Mouse (Mus musculus) midbrain, embryonic 15.5 days (tissue): ENCODE results near the gene Abcb9. TPM values are rescaled to one million over a fixed set of nuclear protein-coding genes. Genes with fewer than 3 reads are reported as not detected.

ENCODE experiments used
- ATAC-seq: fragments of 200-750 bp; cut with Nextera tagmentation; replicated peaks from 2 replicates; pipeline ENCODE4 v1.8.0; 2017; ENCODE audit warnings: moderate TSS enrichment
- H3K27ac ChIP-seq: fragments of 300-500 bp; sonication (generic); 2 replicates; pipeline ENCODE4 v1.5.1; 2015; ENCODE audit warnings: mild to moderate bottlenecking, inconsistent platforms
- H3K27me3 ChIP-seq: fragments of 300-500 bp; sonication (generic); replicated peaks from 2 replicates; pipeline ENCODE4 v1.6.1; 2015; ENCODE audit warnings: inconsistent platforms
- H3K36me3 ChIP-seq: fragments of 300-500 bp; sonication (generic); replicated peaks from 2 replicates; pipeline ENCODE4 v1.6.1; 2015; ENCODE audit warnings: inconsistent platforms
- H3K4me1 ChIP-seq: fragments of 300-500 bp; sonication (generic); 2 replicates; pipeline ENCODE4 v1.6.1; 2015; ENCODE audit warnings: inconsistent platforms
- H3K4me2 ChIP-seq: fragments of 300-500 bp; sonication (generic); 2 replicates; pipeline ENCODE4 v1.6.1; 2015; ENCODE audit warnings: inconsistent platforms, mild to moderate bottlenecking, moderate library complexity
- H3K4me3 ChIP-seq: fragments of 300-500 bp; sonication (generic); 2 replicates; pipeline ENCODE4 v1.5.1; 2015; ENCODE audit warnings: mild to moderate bottlenecking, inconsistent platforms
- H3K9ac ChIP-seq: fragments of 300-500 bp; sonication (generic); 2 replicates; pipeline ENCODE4 v1.6.1; 2015; ENCODE audit warnings: mild to moderate bottlenecking, inconsistent platforms
- H3K9me3 ChIP-seq: fragments of 300-500 bp; sonication (generic); 2 replicates; pipeline ENCODE4 v1.6.1; 2016; ENCODE audit warnings: inconsistent platforms
- WGBS: fragments of 180-500 bp; shearing (Covaris S2); methylation state at CpG from one replicate; pipeline ENCODE4 v1.1.7; 2015; ENCODE audit warnings: mixed read lengths; 5-methylcytosine and 5-hydroxymethylcytosine counted together
- polyA plus RNA-seq: library from polyadenylated mRNA; unstranded; fragments of >200 nt; fragmentation: Nextera tagmentation; extraction: Ambion mirVana; gene quantifications from 2 replicates; pipeline ENCODE4 v1.2.1, GENCODE M21; 2015

Gene Abcb9
- polyA plus RNA-seq, 1 experiment from 2014 or later = 16.0 TPM

DNA sequence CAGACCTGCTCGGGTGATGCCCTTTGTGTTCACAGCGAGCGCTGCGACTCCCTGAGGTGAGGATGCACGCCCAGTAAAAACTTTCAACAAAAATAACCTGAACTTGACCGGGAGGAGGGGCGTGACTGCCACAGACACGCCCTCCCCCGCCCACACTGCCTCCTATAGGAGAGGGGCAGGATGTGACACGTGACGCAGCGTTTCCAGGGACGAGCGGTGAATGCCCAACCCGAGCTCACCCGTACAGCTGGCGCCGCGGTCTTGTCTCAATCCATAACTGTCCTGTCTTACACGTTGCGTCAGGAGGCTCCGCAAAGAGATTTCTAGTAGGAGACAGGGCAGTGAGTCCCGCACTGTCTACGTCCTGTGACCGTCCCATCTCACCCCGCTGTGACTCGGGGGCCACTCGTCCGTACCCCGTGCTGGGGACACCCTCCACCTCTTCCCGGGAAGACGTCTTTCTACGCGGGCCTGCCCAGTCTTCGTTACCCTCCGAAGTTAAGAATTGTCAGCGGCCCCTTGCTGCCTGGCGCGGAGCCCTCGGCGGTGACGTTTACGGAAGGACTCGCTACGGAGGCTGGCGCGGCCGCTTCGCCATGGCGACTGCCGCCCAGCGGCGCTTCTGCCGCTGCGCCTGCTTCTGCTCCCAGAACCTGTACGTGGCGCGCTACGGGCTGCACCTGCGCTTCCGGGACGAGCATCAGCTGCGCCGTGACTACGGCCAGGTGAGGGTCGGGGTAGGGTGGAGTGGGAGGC is 16.3 kb upstream of the Abcb9 start, which contains the start of gene Ogfod2:
Gene Ogfod2 (plus strand): TSS at position 556 of the 756 bp plus-strand sequence.
- Histone ChIP-seq H3K27me3 (no peaks in the 10 kb centered on the region), H3K4me1 (peaks cover 32% of the 10 kb centered on the region), H3K4me2 (peak within 1 kb of the TSS; percentile 80), H3K36me3 (no peaks in the 10 kb centered on the region), H3K9me3 (no peaks in the 10 kb centered on the region), H3K4me3 (peak within 1 kb of the TSS; percentile 77), H3K9ac (peak within 1 kb of the TSS; percentile 74), H3K27ac (peak within 1 kb of the TSS; percentile 94)
- WGBS = 2% methylated on average over 66 of the region's 66 CpGs
- ATAC-seq = peak; percentile 97

DNA sequence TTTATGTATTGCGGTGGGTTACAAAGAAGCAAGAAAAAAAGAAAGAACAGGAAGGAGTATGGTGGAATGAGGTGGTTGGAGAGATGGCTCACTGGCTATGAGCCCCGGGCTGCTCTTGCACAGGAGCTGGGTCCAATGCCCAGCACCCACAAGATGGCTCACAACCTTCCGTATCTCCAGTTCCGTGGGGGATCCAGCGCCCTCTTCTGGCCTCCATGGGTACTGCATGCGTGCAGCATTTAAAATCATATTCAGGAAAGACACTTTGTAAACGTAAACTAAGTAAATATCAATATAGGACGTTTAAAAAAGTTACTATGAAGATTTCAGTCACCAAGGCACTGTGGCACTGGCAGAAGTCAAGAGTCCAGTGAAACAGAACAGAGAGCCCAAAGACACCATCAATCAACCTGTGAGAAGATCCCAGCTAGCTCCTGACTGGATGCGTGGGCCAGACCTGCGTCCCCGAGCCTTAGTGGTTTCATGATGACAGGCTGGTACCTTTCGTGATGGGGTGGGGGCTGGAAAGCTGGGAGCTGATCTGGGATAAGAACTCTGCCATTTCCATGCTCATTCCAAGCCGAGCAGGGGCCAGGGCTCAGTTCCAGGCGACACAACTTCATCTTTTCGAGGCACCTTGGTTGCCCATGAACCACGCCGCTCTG is 15.6 kb upstream of the Abcb9 start:
- Histone ChIP-seq H3K9ac (peak overlapping the region; percentile 4), H3K4me1 (peaks cover 26% of the 10 kb centered on the region), H3K9me3 (no peaks in the 10 kb centered on the region), H3K27me3 (no peaks in the 10 kb centered on the region), H3K4me2 (peak overlapping the region; percentile 80), H3K27ac (peak overlapping the region; percentile 94), H3K36me3 (no peaks in the 10 kb centered on the region), H3K4me3 (peak overlapping the region; percentile 77)
- 22% methylated on average over 17 of the region's 17 CpGs for WGBS
- peak; percentile 38 for ATAC-seq

- H3K4me1 ChIP-seq = no peaks in the 10 kb centered on the region
- no peak overlapping the region for H3K4me3 ChIP-seq
- H3K9me3 ChIP-seq = no peaks in the 10 kb centered on the region
- H3K36me3 ChIP-seq = no peaks in the 10 kb centered on the region
- no peak overlapping the region for H3K27ac ChIP-seq
- no peak for ATAC-seq
- no peaks in the 10 kb centered on the region for H3K27me3 ChIP-seq
- 92% methylated on average over 9 of the region's 9 CpGs for WGBS
- no peak overlapping the region for H3K9ac ChIP-seq
- H3K4me2 ChIP-seq = no peak overlapping the region
These were observed 8.0 kb upstream of the Abcb9 start for GRCm38 (mm10) chr5:124103552-124103951.

DNA sequence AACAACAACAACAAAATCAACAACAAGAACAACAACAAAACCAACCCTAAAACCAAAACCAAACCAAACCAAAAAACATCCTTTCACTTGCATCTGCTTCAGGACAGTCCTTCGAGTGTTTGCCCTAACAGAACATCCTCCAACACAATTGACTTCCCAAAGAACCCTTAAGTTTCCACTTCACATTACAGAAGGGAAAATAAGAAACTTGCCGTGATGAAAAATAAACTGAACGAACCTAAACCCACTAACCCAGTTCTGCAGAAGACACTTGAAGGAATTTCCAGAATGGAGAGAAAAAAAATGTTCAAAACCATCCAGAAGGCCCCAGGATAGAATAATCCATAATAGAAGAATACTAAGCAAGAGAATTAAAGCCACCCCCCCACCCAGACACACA is 7.4 kb upstream of the Abcb9 start:
- no peaks in the 10 kb centered on the region for H3K36me3 ChIP-seq
- no peak overlapping the region for H3K9ac ChIP-seq
- no peak for ATAC-seq
- no peaks in the 10 kb centered on the region for H3K9me3 ChIP-seq
- no peaks in the 10 kb centered on the region for H3K27me3 ChIP-seq
- no peak overlapping the region for H3K4me3 ChIP-seq
- H3K4me2 ChIP-seq = no peak overlapping the region
- WGBS = 85% methylated on average over 3 of the region's 3 CpGs
- H3K4me1 ChIP-seq = no peaks in the 10 kb centered on the region
- H3K27ac ChIP-seq = no peak overlapping the region

- no peaks in the 10 kb centered on the region for H3K36me3 ChIP-seq
- no peaks in the 10 kb centered on the region for H3K27me3 ChIP-seq
- no peaks in the 10 kb centered on the region for H3K9me3 ChIP-seq
- no peak overlapping the region for H3K4me2 ChIP-seq
- no peak for ATAC-seq
- no peak overlapping the region for H3K4me3 ChIP-seq
- no peak overlapping the region for H3K27ac ChIP-seq
- WGBS = 78% methylated on average over 6 of the region's 6 CpGs
- H3K4me1 ChIP-seq = no peaks in the 10 kb centered on the region
- H3K9ac ChIP-seq = no peak overlapping the region
These were observed 6.7 kb upstream of the Abcb9 start for GRCm38 (mm10) chr5:124102326-124102725.

GRCm38 (mm10) chr5:124100128-124101044 is 4.8 kb upstream of the Abcb9 start:
- no peaks in the 10 kb centered on the region for H3K27me3 ChIP-seq
- no peak overlapping the region for H3K4me2 ChIP-seq
- no peaks in the 10 kb centered on the region for H3K36me3 ChIP-seq
- 92% methylated on average over 11 of the region's 11 CpGs for WGBS
- no peak for ATAC-seq
- peaks cover 4% of the 10 kb centered on the region; the same call in 1 of the 2 replicates for H3K4me1 ChIP-seq
- H3K9me3 ChIP-seq = no peaks in the 10 kb centered on the region
- no peak overlapping the region for H3K27ac ChIP-seq
- H3K9ac ChIP-seq = no peak overlapping the region
- H3K4me3 ChIP-seq = no peak overlapping the region

GRCm38 (mm10) chr5:124098923-124099322 is 3.3 kb upstream of the Abcb9 start:
- no peak overlapping the region for H3K4me3 ChIP-seq
- H3K27ac ChIP-seq = no peak overlapping the region
- H3K36me3 ChIP-seq = no peaks in the 10 kb centered on the region
- no peak overlapping the region for H3K9ac ChIP-seq
- H3K27me3 ChIP-seq = no peaks in the 10 kb centered on the region
- H3K9me3 ChIP-seq = no peaks in the 10 kb centered on the region
- H3K4me1 ChIP-seq = peaks cover 10% of the 10 kb centered on the region
- no peak overlapping the region for H3K4me2 ChIP-seq
- WGBS = 84% methylated on average over 2 of the region's 2 CpGs
- ATAC-seq = no peak

DNA sequence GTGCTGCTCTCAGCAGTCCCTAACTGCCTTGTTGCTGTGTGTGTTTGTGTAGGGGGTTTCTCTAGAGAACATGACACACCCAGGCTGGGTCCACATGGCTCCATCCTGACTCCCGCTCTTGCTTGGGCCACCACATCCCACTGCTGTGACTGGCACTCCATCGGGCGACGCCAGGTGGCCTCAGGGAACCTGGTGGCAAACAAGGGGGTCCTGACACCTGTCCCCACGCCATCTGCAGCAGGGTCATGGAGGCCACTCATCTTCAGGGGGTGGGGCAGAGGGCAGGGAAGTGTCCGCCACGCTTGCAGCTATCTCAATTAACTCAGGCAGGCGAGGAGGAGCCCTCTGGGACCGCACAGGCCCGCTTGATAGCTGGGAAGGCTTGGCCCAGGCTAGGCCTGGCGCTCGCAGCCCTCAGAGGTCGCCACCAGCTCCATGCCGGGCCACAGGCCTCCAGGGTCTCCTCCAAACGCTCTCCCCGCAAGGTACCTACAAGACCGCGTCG is 469 bp downstream of the Abcb9 start:
- ATAC-seq = peak; percentile 72
- Histone ChIP-seq H3K27me3 (no peaks in the 10 kb centered on the region), H3K4me1 (peaks cover 13% of the 10 kb centered on the region), H3K4me3 (peak overlapping the region; percentile 54), H3K9ac (peak overlapping the region; percentile 52), H3K4me2 (peak overlapping the region; percentile 59), H3K36me3 (no peaks in the 10 kb centered on the region), H3K27ac (no peak overlapping the region), H3K9me3 (no peaks in the 10 kb centered on the region)
- 8% methylated on average over 19 of the region's 19 CpGs for WGBS

DNA sequence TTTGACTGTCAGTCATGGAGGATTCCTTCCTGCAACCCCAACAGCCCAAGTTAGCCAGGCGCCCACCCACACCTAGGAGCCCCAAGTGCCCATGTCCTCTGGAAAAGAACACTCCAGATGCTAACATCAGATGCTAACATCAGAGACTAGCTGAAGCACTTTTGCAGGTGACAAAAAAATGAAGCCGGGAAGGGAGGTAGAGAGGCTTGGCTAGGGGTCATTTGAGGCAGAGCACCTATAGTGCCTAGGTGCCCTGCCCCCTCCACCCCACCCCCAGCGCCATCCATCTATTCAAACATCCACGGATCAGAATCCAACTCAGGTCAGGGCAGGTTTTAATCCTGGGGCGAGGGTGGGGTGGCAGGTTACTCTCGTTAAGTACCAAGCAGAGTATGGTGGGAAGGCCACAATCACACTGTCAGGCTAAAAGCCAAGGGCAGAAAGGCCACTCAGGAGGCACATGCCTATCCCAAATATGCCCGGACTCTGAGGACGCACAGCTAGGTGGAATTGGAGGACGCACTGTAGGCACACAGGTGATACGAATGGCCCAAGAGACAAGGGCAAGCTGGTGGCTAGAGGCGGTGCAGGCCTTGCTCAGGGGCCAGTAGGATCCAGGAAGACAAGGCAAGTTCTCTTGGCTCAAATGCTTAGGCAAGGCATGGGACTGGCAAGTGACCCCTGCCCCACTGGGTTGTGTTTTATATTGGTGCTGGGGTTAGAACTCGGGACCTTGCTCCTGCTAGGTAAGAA is 1.6 kb downstream of the Abcb9 start:
- Histone ChIP-seq H3K9ac (no peak overlapping the region), H3K9me3 (no peaks in the 10 kb centered on the region), H3K4me3 (no peak overlapping the region), H3K27me3 (no peaks in the 10 kb centered on the region), H3K4me2 (peak overlapping the region; percentile 59; the same call in 1 of the 2 replicates), H3K27ac (no peak overlapping the region), H3K36me3 (no peaks in the 10 kb centered on the region), H3K4me1 (peaks cover 13% of the 10 kb centered on the region)
- no peak for ATAC-seq
- 82% methylated on average over 12 of the region's 12 CpGs for WGBS

DNA sequence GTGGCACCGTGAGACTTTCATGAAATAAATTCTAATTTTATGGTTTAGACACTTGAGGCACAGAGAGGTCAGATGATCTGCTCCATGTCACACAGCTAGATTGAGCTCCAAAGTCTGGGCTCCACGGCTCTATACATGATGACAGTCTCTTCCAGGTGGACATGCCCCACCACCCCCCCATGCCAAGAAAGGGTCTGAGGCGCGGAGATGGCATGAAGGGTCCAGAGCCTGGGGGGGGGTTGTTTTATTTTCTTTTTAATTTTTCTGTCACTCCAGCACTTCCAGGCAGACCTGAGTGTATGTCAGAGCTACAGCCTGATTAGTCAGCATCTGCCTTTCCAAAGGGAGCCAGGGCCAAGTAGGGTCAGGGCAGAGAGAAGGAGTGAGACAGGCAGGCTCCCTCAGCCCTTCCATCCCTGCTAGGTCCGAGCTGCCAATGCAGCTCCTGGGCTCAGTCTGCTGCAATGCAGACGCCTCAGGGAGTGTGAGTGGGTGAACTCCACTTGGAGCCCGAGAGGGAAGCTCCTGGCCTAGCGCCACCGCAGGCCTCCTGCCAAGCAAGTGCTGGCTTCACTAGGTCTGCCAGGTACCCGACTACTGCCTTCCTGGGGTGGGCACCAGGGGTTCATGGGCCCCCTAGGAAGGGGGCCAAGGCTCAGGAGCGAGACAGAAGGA is 2.3 kb downstream of the Abcb9 start:
- Histone ChIP-seq H3K4me1 (peaks cover 13% of the 10 kb centered on the region), H3K27ac (no peak overlapping the region), H3K4me2 (no peak overlapping the region), H3K27me3 (no peaks in the 10 kb centered on the region), H3K4me3 (no peak overlapping the region), H3K9me3 (no peaks in the 10 kb centered on the region), H3K9ac (no peak overlapping the region), H3K36me3 (no peaks in the 10 kb centered on the region)
- no peak for ATAC-seq
- 71% methylated on average over 11 of the region's 11 CpGs for WGBS

DNA sequence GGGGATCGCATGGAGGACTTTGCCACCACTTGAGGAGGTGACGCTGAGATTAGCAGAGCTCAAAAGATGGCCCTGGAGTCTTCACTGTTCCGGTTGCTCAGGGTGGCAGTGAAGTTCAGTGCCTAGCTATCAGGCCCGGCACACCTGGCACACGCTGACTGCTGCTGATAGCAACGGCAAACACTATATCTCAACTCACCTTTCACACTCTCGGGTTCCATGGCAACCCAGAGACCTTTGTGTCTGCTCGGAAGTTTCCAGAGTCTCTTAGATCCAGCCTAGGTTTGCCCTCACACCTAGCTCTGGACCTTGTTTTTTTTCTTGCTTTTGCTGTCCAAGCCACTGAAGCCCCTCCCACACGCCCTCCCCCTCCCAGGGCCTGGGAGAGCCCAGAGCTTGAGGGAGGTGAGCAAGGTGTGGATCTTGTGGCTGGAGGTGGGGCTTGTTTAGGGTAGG is 3.6 kb downstream of the Abcb9 start:
- WGBS = 67% methylated on average over 9 of the region's 9 CpGs
- no peak overlapping the region for H3K4me3 ChIP-seq
- no peak overlapping the region for H3K9ac ChIP-seq
- H3K27me3 ChIP-seq = no peaks in the 10 kb centered on the region
- no peak for ATAC-seq
- no peaks in the 10 kb centered on the region for H3K36me3 ChIP-seq
- peaks cover 13% of the 10 kb centered on the region for H3K4me1 ChIP-seq
- no peak overlapping the region for H3K4me2 ChIP-seq
- no peak overlapping the region for H3K27ac ChIP-seq
- H3K9me3 ChIP-seq = no peaks in the 10 kb centered on the region
